Mouse (Mus musculus) MEL (cell line): ENCODE measurements at regions not wholly inside any gene's neighbourhood (a gene's known extent, or its start where the extent isn't known, plus 50 kb on each side); places are given as distances from the start of the nearest gene placed in this dataset.

Experiments
- DNase-seq: peaks from one replicate; pipeline ENCODE4 v3.0.0; 2011; ENCODE audit warnings: low read depth, low spot score
- H3K27ac ChIP-seq: 2 replicates; pipeline ENCODE4 v1.5.1; 2012; ENCODE audit warnings: low read depth, mild to moderate bottlenecking, control low read depth, low read length, moderate library complexity; ENCODE audit not compliant: control insufficient read depth
- H3K27me3 ChIP-seq, 2 experiments: fragments of 150-350 bp in 1 of 2; sonication (generic) in 1 of 2; 2 replicates each; pipeline ENCODE4 v1.6.1; 2012; ENCODE audit warnings: low read length in 2 of 2, mild to moderate bottlenecking in 2 of 2, improper control_type of control experiment in 1 of 2, moderate library complexity in 1 of 2; ENCODE audit not compliant: insufficient read depth in 2 of 2, control insufficient read depth in 1 of 2
- H3K36me3 ChIP-seq, 2 experiments: 2 replicates each; pipeline ENCODE4 v1.6.1; 2012 to 2014; ENCODE audit warnings: low read length in 2 of 2, improper control_type of control experiment in 1 of 2, inconsistent platforms in 1 of 2, mild to moderate bottlenecking in 1 of 2; ENCODE audit not compliant: insufficient read depth in 2 of 2, control insufficient read depth in 1 of 2
- H3K4me1 ChIP-seq, 2 experiments: fragments of 150-350 bp in 1 of 2; sonication (generic) in 1 of 2; 2 replicates each; pipeline ENCODE4 v1.6.1; 2012; ENCODE audit warnings: low read length in 2 of 2, improper control_type of control experiment in 1 of 2, mild to moderate bottlenecking in 1 of 2; ENCODE audit not compliant: insufficient read depth in 2 of 2, control insufficient read depth in 1 of 2
- H3K4me3 ChIP-seq, 2 experiments: fragments of 150-350 bp in 1 of 2; sonication (generic) in 1 of 2; 2 replicates each; pipeline ENCODE4 v1.5.1; 2012; ENCODE audit warnings: low read depth in 2 of 2, low read length in 2 of 2, mild to moderate bottlenecking in 2 of 2, moderate library complexity in 2 of 2, control low read depth in 1 of 2, improper control_type of control experiment in 1 of 2; ENCODE audit not compliant: control insufficient read depth in 1 of 2, insufficient read depth in 1 of 2
- H3K79me2 ChIP-seq: 2 replicates; pipeline ENCODE4 v1.6.1; 2012; ENCODE audit warnings: mild to moderate bottlenecking, low read length, moderate library complexity; ENCODE audit not compliant: control insufficient read depth, poor library complexity, insufficient read depth
- H3K9ac ChIP-seq: 2 replicates; pipeline ENCODE4 v1.6.1; 2012; ENCODE audit warnings: low read depth, mild to moderate bottlenecking, control low read depth, low read length, moderate library complexity; ENCODE audit not compliant: control insufficient read depth, poor library complexity, severe bottlenecking
- H3K9me3 ChIP-seq: fragments of 150-350 bp; sonication (generic); replicated peaks from 2 replicates; pipeline ENCODE4 v1.6.1; 2012; ENCODE audit warnings: mild to moderate bottlenecking, low read length, improper control_type of control experiment, moderate library complexity; ENCODE audit not compliant: insufficient read depth
- BHLHE40 ChIP-seq: IDR thresholded peaks from 2 replicates; pipeline ENCODE4 v1.6.1; 2012; ENCODE audit warnings: low read depth, mild to moderate bottlenecking, inconsistent platforms, low read length, improper control_type of control experiment, borderline replicate concordance
- CHD2 ChIP-seq: IDR thresholded peaks from 2 replicates; pipeline ENCODE4 v1.6.1; 2011; ENCODE audit warnings: low read length, improper control_type of control experiment
- CTCF ChIP-seq, 3 experiments: IDR thresholded peaks in 2 of 3; conservative IDR thresholded peaks in 1 of 3; 2 replicates each; pipeline ENCODE4 v1.5.1; 2011 to 2012; ENCODE audit warnings: low read length in 3 of 3, low read depth in 2 of 3, mild to moderate bottlenecking in 2 of 3, improper control_type of control experiment in 1 of 3, inconsistent platforms in 1 of 3, mixed read lengths in 1 of 3, moderate library complexity in 1 of 3; ENCODE audit not compliant: control insufficient read depth in 1 of 3, insufficient read depth in 1 of 3, poor library complexity in 1 of 3, severe bottlenecking in 1 of 3
- ELF1 ChIP-seq: IDR thresholded peaks from 2 replicates; pipeline ENCODE4 v1.6.1; 2014; ENCODE audit warnings: low read depth, mild to moderate bottlenecking, inconsistent platforms, low read length, improper control_type of control experiment, moderate library complexity
- EP300 ChIP-seq, 2 experiments: IDR thresholded peaks; 2 replicates each; pipeline ENCODE4 v1.6.1; 2011; ENCODE audit warnings: improper control_type of control experiment in 2 of 2, low read length in 2 of 2, low read depth in 1 of 2, mild to moderate bottlenecking in 1 of 2
- ETS1 ChIP-seq: IDR thresholded peaks from 2 replicates; pipeline ENCODE4 v1.6.1; 2012; ENCODE audit warnings: low read depth, mild to moderate bottlenecking, inconsistent platforms, low read length, improper control_type of control experiment, moderate library complexity
- GABPA ChIP-seq: IDR thresholded peaks from 2 replicates; pipeline ENCODE4 v1.6.1; 2012; ENCODE audit warnings: low read depth, mild to moderate bottlenecking, inconsistent platforms, low read length, improper control_type of control experiment, moderate library complexity
- GATA1 ChIP-seq: IDR thresholded peaks from 2 replicates; pipeline ENCODE4 v1.6.1; 2011; ENCODE audit warnings: low read depth, low read length, improper control_type of control experiment
- HCFC1 ChIP-seq: IDR thresholded peaks from 2 replicates; pipeline ENCODE4 v1.6.1; 2012; ENCODE audit warnings: low read depth, mild to moderate bottlenecking, inconsistent platforms, low read length, improper control_type of control experiment, moderate library complexity
- KAT2A ChIP-seq: conservative IDR thresholded peaks from 2 replicates; pipeline ENCODE4 v1.6.1; 2012; ENCODE audit warnings: low read depth, low read length, improper control_type of control experiment, inconsistent platforms
- MAFK ChIP-seq: IDR thresholded peaks from 2 replicates; pipeline ENCODE4 v1.6.1; 2011; ENCODE audit warnings: low read depth, mild to moderate bottlenecking, low read length, improper control_type of control experiment, borderline replicate concordance
- MAZ ChIP-seq: IDR thresholded peaks from 2 replicates; pipeline ENCODE4 v1.6.1; 2012; ENCODE audit warnings: low read depth, mild to moderate bottlenecking, inconsistent platforms, low read length, improper control_type of control experiment
- MXI1 ChIP-seq: IDR thresholded peaks from 2 replicates; pipeline ENCODE4 v1.6.1; 2011; ENCODE audit warnings: mild to moderate bottlenecking, low read depth, low read length, improper control_type of control experiment
- MYB ChIP-seq: IDR thresholded peaks from 2 replicates; pipeline ENCODE4 v1.6.1; 2011; ENCODE audit warnings: mild to moderate bottlenecking, low read depth, low read length, improper control_type of control experiment
- MYC ChIP-seq: IDR thresholded peaks from 2 replicates; pipeline ENCODE4 v1.6.1; 2011; ENCODE audit warnings: low read depth, mild to moderate bottlenecking, low read length, improper control_type of control experiment, moderate library complexity
- NRF1 ChIP-seq: IDR thresholded peaks from 2 replicates; pipeline ENCODE4 v1.6.1; 2014; ENCODE audit warnings: low read depth, mild to moderate bottlenecking, inconsistent platforms, low read length, improper control_type of control experiment, moderate library complexity; ENCODE audit not compliant: poor library complexity, insufficient read depth, severe bottlenecking
- POLR2AphosphoS5 ChIP-seq: IDR thresholded peaks from 2 replicates; pipeline ENCODE4 v1.6.1; 2012; ENCODE audit warnings: low read depth, borderline replicate concordance, mild to moderate bottlenecking, inconsistent platforms, low read length, moderate library complexity, mixed read lengths
- RAD21 ChIP-seq: IDR thresholded peaks from 2 replicates; pipeline ENCODE4 v1.6.1; 2011; ENCODE audit warnings: mild to moderate bottlenecking, low read depth, low read length, improper control_type of control experiment
- SIN3A ChIP-seq: IDR thresholded peaks from 2 replicates; pipeline ENCODE4 v1.6.1; 2012; ENCODE audit warnings: low read length, improper control_type of control experiment, inconsistent platforms
- TAL1 ChIP-seq: IDR thresholded peaks from 2 replicates; pipeline ENCODE4 v1.6.1; 2012; ENCODE audit warnings: mild to moderate bottlenecking, inconsistent platforms, low read length, moderate library complexity, mixed read lengths
- TCF12 ChIP-seq: IDR thresholded peaks from 2 replicates; pipeline ENCODE4 v1.6.1; 2014; ENCODE audit warnings: low read depth, mild to moderate bottlenecking, inconsistent platforms, low read length, improper control_type of control experiment, moderate library complexity
- UBTF ChIP-seq: IDR thresholded peaks from 2 replicates; pipeline ENCODE4 v1.6.1; 2012; ENCODE audit warnings: low read depth, mild to moderate bottlenecking, inconsistent platforms, low read length, improper control_type of control experiment, moderate library complexity, borderline replicate concordance; ENCODE audit not compliant: insufficient read depth
- USF1 ChIP-seq: IDR thresholded peaks from 2 replicates; pipeline ENCODE4 v1.6.1; 2014; ENCODE audit warnings: low read depth, mild to moderate bottlenecking, inconsistent platforms, low read length, improper control_type of control experiment, moderate library complexity
- ZC3H11A ChIP-seq: IDR thresholded peaks from 2 replicates; pipeline ENCODE4 v1.6.1; 2012; ENCODE audit warnings: low read depth, mild to moderate bottlenecking, inconsistent platforms, low read length, improper control_type of control experiment
- ZKSCAN1 ChIP-seq: IDR thresholded peaks from 2 replicates; pipeline ENCODE4 v1.6.1; 2012; ENCODE audit warnings: low read depth, mild to moderate bottlenecking, inconsistent platforms, low read length, improper control_type of control experiment, moderate library complexity
- ZNF384 ChIP-seq: IDR thresholded peaks from 2 replicates; pipeline ENCODE4 v1.6.1; 2012; ENCODE audit warnings: low read depth, mild to moderate bottlenecking, inconsistent platforms, low read length, improper control_type of control experiment

- Histone ChIP-seq H3K27ac (no peak overlapping the region), H3K9me3 (no peaks in the 10 kb centered on the region), H3K4me1 (peaks cover 0 to 7% of the 10 kb centered on the region in 2 experiments; a peak in 1 of 4 replicates), H3K79me2 (no peaks in the 10 kb centered on the region), H3K9ac (no peak overlapping the region), H3K27me3 (no peaks in the 10 kb centered on the region), H3K36me3 (no peaks in the 10 kb centered on the region; a peak in 1 of 4 replicates), H3K4me3 (no peak overlapping the region)
- TF ChIP-seq GATA1, result 0 out of 2 replicates have a peak, but pooled peaks have one; percentile 38
- TF ChIP-seq ZC3H11A, result no peak
- TF ChIP-seq BHLHE40, result no peak
- no peak for TF ChIP-seq TAL1
- TF ChIP-seq MAZ, result no peak
- no peak for TF ChIP-seq MAFK
- TF ChIP-seq ZNF384, result no peak
- no peak for TF ChIP-seq ZKSCAN1
- no peak for TF ChIP-seq POLR2AphosphoS5
- no peak for TF ChIP-seq HCFC1
- TF ChIP-seq MYC, result no peak
- TF ChIP-seq MXI1, result no peak
- TF ChIP-seq TCF12, result peak; percentile 81
- TF ChIP-seq ELF1, result no peak
- TF ChIP-seq MYB, result no peak
- TF ChIP-seq KAT2A, result no peak
- TF ChIP-seq CHD2, result no peak
- TF ChIP-seq ETS1, result peak; percentile 77
- TF ChIP-seq RAD21, result no peak
- TF ChIP-seq GABPA, result no peak
- no peak for TF ChIP-seq CTCF (IDR thresholded peaks at IDR 0.05 in 2 of 3, conservative IDR thresholded peaks at IDR 0.05 in 1 of 3; ENCODE audit: control insufficient read depth in 1 of 3, insufficient read depth in 1 of 3, low read depth in 2 of 3, low read length in 3 of 3, poor library complexity in 1 of 3, severe bottlenecking in 1 of 3)
- no peak for TF ChIP-seq NRF1
- TF ChIP-seq UBTF, result no peak
- TF ChIP-seq USF1, result no peak
- TF ChIP-seq SIN3A, result no peak
- peak; percentile 22 to 66; a peak in 2 of 4 replicates for TF ChIP-seq EP300 (IDR thresholded peaks at IDR 0.05; ENCODE audit: low read depth in 1 of 2, low read length in 2 of 2)
- peak; percentile 27 for DNase-seq
These were observed 153.4 kb downstream of the Lrriq3 start for GRCm38 (mm10) chr3:155246628-155247027.
